Comparison of ENCODE assay signal across 8 mouse cellular contexts in genomic region chr2:5064247-5064646, GRCm38 (mm10). TPM values are rescaled to one million over a fixed set of nuclear protein-coding genes. Genes with fewer than 3 reads are reported as not detected.
DNase-seq lines count a peak whose midpoint lies in the region; ATAC-seq and TF ChIP-seq lines count a peak whose summit lies in the region.

No protein-coding gene starts in this region.

- WGBS in forebrain, embryonic 12.5 days: 33% methylated on average over 4 of the region's 4 CpGs
- 31% methylated on average over 4 of the region's 4 CpGs for WGBS in liver, embryonic 15.5 days (ENCODE audit: insufficient replicate concordance)

- H3K36me3 ChIP-seq in E14TG2a.4 (ENCODE audit: insufficient read depth, low read length): no peaks in the 10 kb centered on the region
- no peaks in the 10 kb centered on the region for H3K36me3 ChIP-seq in forebrain, embryonic 12.5 days (replicated peaks)
- H3K36me3 ChIP-seq in liver, embryonic 15.5 days (replicated peaks): peaks cover 7% of the 10 kb centered on the region; the same call in 1 of the 2 replicates

- peak overlapping the region; percentile 86 for H3K4me3 ChIP-seq in E14TG2a.4 (replicated peaks; ENCODE audit: low read length)
- H3K4me3 ChIP-seq in forebrain, embryonic 12.5 days (replicated peaks): peak overlapping the region; percentile 56
- peak overlapping the region; percentile 82 for H3K4me3 ChIP-seq in liver, embryonic 15.5 days (replicated peaks)

- peaks cover 20% of the 10 kb centered on the region for H3K4me1 ChIP-seq in E14TG2a.4 (replicated peaks; ENCODE audit: low read depth, low read length)
- H3K4me1 ChIP-seq in forebrain, embryonic 12.5 days: peaks cover 5% of the 10 kb centered on the region
- peaks cover 42% of the 10 kb centered on the region for H3K4me1 ChIP-seq in liver, embryonic 15.5 days (replicated peaks)

- H3K9ac ChIP-seq in forebrain, embryonic 12.5 days: no peak overlapping the region
- 0 out of 2 replicates have a peak overlapping the region, but pooled peaks have one; percentile 86 for H3K9ac ChIP-seq in liver, embryonic 15.5 days

- peak overlapping the region; percentile 91 for H3K4me2 ChIP-seq in forebrain, embryonic 12.5 days
- H3K4me2 ChIP-seq in liver, embryonic 15.5 days: peak overlapping the region; percentile 91

- no peak for TF ChIP-seq CTCF in E14TG2a.4 (conservative IDR thresholded peaks at IDR 0.05; ENCODE audit: low read length)

- no peak overlapping the region for H3K27ac ChIP-seq in forebrain, embryonic 12.5 days
- 0 out of 2 replicates have a peak overlapping the region, but pooled peaks have one; percentile 19 for H3K27ac ChIP-seq in liver, embryonic 15.5 days (replicated peaks)

- ATAC-seq in forebrain, embryonic 12.5 days (ENCODE audit: low FRiP score): peak; percentile 54
- ATAC-seq in liver, embryonic 15.5 days (ENCODE audit: insufficient read depth): no peak

- DNase-seq in gastrocnemius, postnatal 25 days: peak; percentile 3
- no peak for DNase-seq in gastrocnemius, postnatal 4 days (ENCODE audit: low spot score in 2 of 2)
- DNase-seq in spleen, adult 18-20 months: no peak
- no peak for DNase-seq in adrenal gland, postnatal 14 days
- DNase-seq in adrenal gland, adult 2 months: no peak

- H3K9me3 ChIP-seq in E14TG2a.4 (ENCODE audit: low read length): peaks cover 6% of the 10 kb centered on the region
- H3K9me3 ChIP-seq in forebrain, embryonic 12.5 days: no peaks in the 10 kb centered on the region
- no peaks in the 10 kb centered on the region for H3K9me3 ChIP-seq in liver, embryonic 15.5 days (replicated peaks)

- H3K27me3 ChIP-seq in E14TG2a.4 (ENCODE audit: insufficient read depth, low read length): peaks cover 14% of the 10 kb centered on the region
- peaks cover 38% of the 10 kb centered on the region for H3K27me3 ChIP-seq in forebrain, embryonic 12.5 days
- H3K27me3 ChIP-seq in liver, embryonic 15.5 days: 0 out of 2 replicates have a peak, but pooled peaks cover 4% of the 10 kb centered on the region

RNA-seq across cellular contexts. Expression of gene Optn, which starts 0.4 kb away (rescaled TPM):
- total RNA-seq in gastrocnemius, postnatal 25 days (2021): 10 to 100 TPM; 58.9 to 62.0 TPM
- 10 to 100 TPM; 11.4 to 12.3 TPM for total RNA-seq in gastrocnemius, postnatal 4 days (2021)
- polyA plus RNA-seq in forebrain, embryonic 12.5 days (2016; fragmentation: Nextera tagmentation; extraction: Ambion mirVana): 2.5 and 3.3 TPM in 2 replicates
- polyA plus RNA-seq in liver, embryonic 15.5 days (2015; fragmentation: Nextera tagmentation; extraction: Ambion mirVana): 17.4 and 20.4 TPM in 2 replicates
- total RNA-seq in adrenal gland, postnatal 14 days (2021): 77.7 and 81.5 TPM in 2 replicates
- total RNA-seq in adrenal gland, adult 2 months (2021): 100 to 1,000 TPM; 100 to 105 TPM
- 4.8 and 5.4 TPM in 2 replicates for polyA plus RNA-seq in adrenal gland, adult 2 months (2012; rRNA removed)

RNA-seq across cellular contexts. Expression of gene Mcm10, which starts 51.7 kb away (rescaled TPM):
- under 1 TPM; 0.31 to 0.72 TPM for total RNA-seq in gastrocnemius, postnatal 25 days (2021)
- total RNA-seq in gastrocnemius, postnatal 4 days (2021): 1 to 10 TPM; 6.6 to 9.2 TPM
- 44.5 and 46.3 TPM in 2 replicates for polyA plus RNA-seq in forebrain, embryonic 12.5 days (2016; fragmentation: Nextera tagmentation; extraction: Ambion mirVana)
- 28.4 and 30.0 TPM in 2 replicates for polyA plus RNA-seq in liver, embryonic 15.5 days (2015; fragmentation: Nextera tagmentation; extraction: Ambion mirVana)
- total RNA-seq in adrenal gland, postnatal 14 days (2021): 6.0 and 7.9 TPM in 2 replicates
- total RNA-seq in adrenal gland, adult 2 months (2021): 1 to 10 TPM; 1.6 to 7.9 TPM
- 0.40 and 0.44 TPM in 2 replicates for polyA plus RNA-seq in adrenal gland, adult 2 months (2012; rRNA removed)
